Mouse (Mus musculus) C2C12 (cell line): ENCODE results near the gene Sorbs1. TPM values are rescaled to one million over a fixed set of nuclear protein-coding genes. Genes with fewer than 3 reads are reported as not detected.

Experiments
- H3K27me3 ChIP-seq: one replicate; pipeline ENCODE4 v1.6.1; 2011; ENCODE audit not compliant: control insufficient read depth, insufficient read depth, insufficient read length
- H3K36me3 ChIP-seq: one replicate; pipeline ENCODE4 v1.6.1; 2011; ENCODE audit not compliant: control insufficient read depth, insufficient read depth
- H3K4me3 ChIP-seq: one replicate; pipeline ENCODE4 v1.5.1; 2011; ENCODE audit warnings: mild to moderate bottlenecking, control low read depth; ENCODE audit not compliant: poor library complexity, insufficient read depth, severe bottlenecking
- H3K79me2 ChIP-seq: one replicate; pipeline ENCODE4 v1.6.1; 2011; ENCODE audit not compliant: control insufficient read depth, insufficient read depth
- H3K79me3 ChIP-seq: one replicate; pipeline ENCODE4 v1.6.1; 2011; ENCODE audit warnings: low read depth, control low read depth
- H3ac ChIP-seq: one replicate; pipeline ENCODE3; 2011; ENCODE audit warnings: low read depth; ENCODE audit not compliant: control insufficient read depth, insufficient read length
- CEBPB ChIP-seq: IDR thresholded peaks from one replicate; pipeline ENCODE4 v1.6.1; 2011; ENCODE audit warnings: low read depth, mild to moderate bottlenecking, control low read depth, moderate library complexity
- CTCF ChIP-seq: IDR thresholded peaks from one replicate; pipeline ENCODE4 v1.5.1; 2011; ENCODE audit not compliant: control insufficient read depth, insufficient read depth, insufficient read length
- FOSL1 ChIP-seq: IDR thresholded peaks from one replicate; pipeline ENCODE4 v1.8.0; 2011; ENCODE audit warnings: mild to moderate bottlenecking, low read length; ENCODE audit not compliant: poor library complexity, insufficient read depth, severe bottlenecking
- MAX ChIP-seq: IDR thresholded peaks from one replicate; pipeline ENCODE4 v1.6.1; 2011; ENCODE audit warnings: mild to moderate bottlenecking, control low read depth
- MYOD1 ChIP-seq: IDR thresholded peaks from one replicate; pipeline ENCODE4 v1.6.1; 2011; ENCODE audit warnings: low read depth; ENCODE audit not compliant: control insufficient read depth, insufficient read length
- MYOG ChIP-seq: IDR thresholded peaks from one replicate; pipeline ENCODE4 v1.6.1; 2011; ENCODE audit not compliant: control insufficient read depth, insufficient read length; ENCODE audit errors: extremely low read depth
- USF1 ChIP-seq: IDR thresholded peaks from one replicate; pipeline ENCODE4 v1.6.1; 2011; ENCODE audit warnings: low read depth, mild to moderate bottlenecking, control low read depth, moderate library complexity
- polyA plus RNA-seq: library from polyadenylated mRNA; unstranded; fragments of >200 nt; fragmentation: generic; extraction: Trizol; gene quantifications from one replicate; pipeline ENCODE4 v1.2.1, GENCODE M21; 2012; ENCODE audit warnings: missing spikeins

Sorbs1 gene
- polyA plus RNA-seq, 1 experiment, result 9.0 TPM

GRCm38 (mm10) chr19:40417155-40417821 lies 96.3 kb downstream of the Sorbs1 start:
- Histone ChIP-seq H3K27me3 (no peaks in the 10 kb centered on the region), H3K79me2 (no peaks in the 10 kb centered on the region), H3ac (no peak overlapping the region), H3K36me3 (no peaks in the 10 kb centered on the region), H3K4me3 (no peak overlapping the region), H3K79me3 (no peaks in the 10 kb centered on the region)
- TF ChIP-seq MYOG, result no peak
- no peak for TF ChIP-seq CEBPB
- no peak for TF ChIP-seq CTCF
- TF ChIP-seq MAX, result no peak
- no peak for TF ChIP-seq USF1
- TF ChIP-seq MYOD1, result no peak
- TF ChIP-seq FOSL1, result no peak

GRCm38 (mm10) chr19:40415725-40416124 lies 97.9 kb downstream of the Sorbs1 start:
- no peak overlapping the region for H3K4me3 ChIP-seq
- H3K36me3 ChIP-seq, result no peaks in the 10 kb centered on the region
- H3K79me2 ChIP-seq, result no peaks in the 10 kb centered on the region
- no peak for TF ChIP-seq CEBPB
- no peak for TF ChIP-seq CTCF
- TF ChIP-seq MYOG, result no peak
- TF ChIP-seq MAX, result no peak
- no peak for TF ChIP-seq USF1
- TF ChIP-seq MYOD1, result no peak
- H3K79me3 ChIP-seq, result no peaks in the 10 kb centered on the region
- no peaks in the 10 kb centered on the region for H3K27me3 ChIP-seq
- no peak overlapping the region for H3ac ChIP-seq

- no peak overlapping the region for H3ac ChIP-seq
- H3K4me3 ChIP-seq, result no peak overlapping the region
- no peaks in the 10 kb centered on the region for H3K36me3 ChIP-seq
- no peaks in the 10 kb centered on the region for H3K79me2 ChIP-seq
- no peaks in the 10 kb centered on the region for H3K27me3 ChIP-seq
- no peak for TF ChIP-seq USF1
- no peak for TF ChIP-seq CEBPB
- no peak for TF ChIP-seq FOSL1
- no peak for TF ChIP-seq MYOD1
- no peak for TF ChIP-seq MYOG
- no peak for TF ChIP-seq CTCF
- no peak for TF ChIP-seq MAX
- no peaks in the 10 kb centered on the region for H3K79me3 ChIP-seq
These were observed 98.6 kb downstream of the Sorbs1 start for GRCm38 (mm10) chr19:40414798-40415475.

GRCm38 (mm10) chr19:40414386-40414785 lies 99.2 kb downstream of the Sorbs1 start:
- Histone ChIP-seq H3K36me3 (no peaks in the 10 kb centered on the region), H3ac (no peak overlapping the region), H3K27me3 (no peaks in the 10 kb centered on the region), H3K4me3 (no peak overlapping the region), H3K79me3 (no peaks in the 10 kb centered on the region), H3K79me2 (no peaks in the 10 kb centered on the region)
- no peak for TF ChIP-seq MYOD1
- no peak for TF ChIP-seq MAX
- TF ChIP-seq USF1, result no peak
- TF ChIP-seq CEBPB, result no peak
- TF ChIP-seq CTCF, result no peak
- TF ChIP-seq FOSL1, result no peak
- TF ChIP-seq MYOG, result no peak

GRCm38 (mm10) chr19:40411379-40411813 lies 102.2 kb downstream of the Sorbs1 start:
- Histone ChIP-seq H3K4me3 (no peak overlapping the region), H3ac (no peak overlapping the region), H3K79me2 (no peaks in the 10 kb centered on the region), H3K27me3 (no peaks in the 10 kb centered on the region), H3K79me3 (no peaks in the 10 kb centered on the region), H3K36me3 (no peaks in the 10 kb centered on the region)
- no peak for TF ChIP-seq CTCF
- no peak for TF ChIP-seq CEBPB
- TF ChIP-seq USF1, result no peak
- no peak for TF ChIP-seq MAX
- TF ChIP-seq MYOG, result no peak
- no peak for TF ChIP-seq FOSL1
- TF ChIP-seq MYOD1, result no peak

- Histone ChIP-seq H3ac (no peak overlapping the region), H3K4me3 (no peak overlapping the region), H3K79me3 (no peaks in the 10 kb centered on the region), H3K79me2 (no peaks in the 10 kb centered on the region), H3K27me3 (no peaks in the 10 kb centered on the region), H3K36me3 (no peaks in the 10 kb centered on the region)
- no peak for TF ChIP-seq FOSL1
- no peak for TF ChIP-seq CTCF
- no peak for TF ChIP-seq MAX
- no peak for TF ChIP-seq USF1
- TF ChIP-seq MYOG, result no peak
- TF ChIP-seq CEBPB, result no peak
- TF ChIP-seq MYOD1, result no peak
These were observed 103.1 kb downstream of the Sorbs1 start for GRCm38 (mm10) chr19:40410511-40410910.
